Mouse (Mus musculus): Measurements from ENCODE around the gene Gm17662. TPM values are rescaled to one million over a fixed set of nuclear protein-coding genes. Genes with fewer than 3 reads are reported as not detected.

The Gm17662 gene
- polyA plus RNA-seq, 1 experiment from 2014 or later = not detected

GRCm38 (mm10) chr4:104842204-104842603 is 14.9 kb upstream of the Gm17662 start:
- TF ChIP-seq CTCF (IDR thresholded peaks at IDR 0.05; ENCODE audit: low read depth) = no peak
- no peak for ATAC-seq
- Histone ChIP-seq H3K9me3 (ENCODE audit: control insufficient read depth) (no peaks in the 10 kb centered on the region), H3K9ac (ENCODE audit: low read depth, low read length) (no peak overlapping the region), H3K36me3 (ENCODE audit: control insufficient read depth, insufficient read depth) (no peaks in the 10 kb centered on the region), H3K4me2 (replicated peaks; ENCODE audit: low read depth) (no peak overlapping the region), H3K4me1 (replicated peaks; ENCODE audit: control insufficient read depth, insufficient read depth, low read length) (no peaks in the 10 kb centered on the region), H3K27ac (ENCODE audit: low read depth, low read length) (no peak overlapping the region), H3K27me3 (replicated peaks; ENCODE audit: control insufficient read depth, insufficient read depth, low read length) (no peaks in the 10 kb centered on the region), H3K4me3 (ENCODE audit: low read depth, low read length) (no peak overlapping the region)
- WGBS = 75% methylated on average over 5 of the region's 5 CpGs

- H3K27ac ChIP-seq (ENCODE audit: low read depth, low read length) = no peak overlapping the region
- H3K4me3 ChIP-seq (ENCODE audit: low read depth, low read length) = no peak overlapping the region
- H3K4me2 ChIP-seq (replicated peaks; ENCODE audit: low read depth) = no peak overlapping the region
- no peaks in the 10 kb centered on the region for H3K36me3 ChIP-seq (ENCODE audit: control insufficient read depth, insufficient read depth)
- no peak for TF ChIP-seq CTCF (IDR thresholded peaks at IDR 0.05; ENCODE audit: low read depth)
- no peaks in the 10 kb centered on the region for H3K27me3 ChIP-seq (replicated peaks; ENCODE audit: control insufficient read depth, insufficient read depth, low read length)
- no peaks in the 10 kb centered on the region for H3K9me3 ChIP-seq (ENCODE audit: control insufficient read depth)
- H3K4me1 ChIP-seq (replicated peaks; ENCODE audit: control insufficient read depth, insufficient read depth, low read length) = no peaks in the 10 kb centered on the region
- ATAC-seq = no peak
- H3K9ac ChIP-seq (ENCODE audit: low read depth, low read length) = no peak overlapping the region
- 71% methylated on average over 4 of the region's 4 CpGs for WGBS
Observed at GRCm38 (mm10) chr4:104843546-104843945, 13.6 kb upstream of the Gm17662 start.

GRCm38 (mm10) chr4:104855216-104855615 is 1.9 kb upstream of the Gm17662 start:
- no peak for TF ChIP-seq CTCF (IDR thresholded peaks at IDR 0.05; ENCODE audit: low read depth)
- H3K4me3 ChIP-seq (ENCODE audit: low read depth, low read length) = no peak overlapping the region
- no peak for ATAC-seq
- no peaks in the 10 kb centered on the region for H3K4me1 ChIP-seq (replicated peaks; ENCODE audit: control insufficient read depth, insufficient read depth, low read length)
- H3K9me3 ChIP-seq (ENCODE audit: control insufficient read depth) = no peaks in the 10 kb centered on the region
- H3K36me3 ChIP-seq (ENCODE audit: control insufficient read depth, insufficient read depth) = no peaks in the 10 kb centered on the region
- no peaks in the 10 kb centered on the region for H3K27me3 ChIP-seq (replicated peaks; ENCODE audit: control insufficient read depth, insufficient read depth, low read length)
- H3K4me2 ChIP-seq (replicated peaks; ENCODE audit: low read depth) = no peak overlapping the region
- WGBS = 84% methylated on average over 2 of the region's 2 CpGs
- no peak overlapping the region for H3K9ac ChIP-seq (ENCODE audit: low read depth, low read length)
- H3K27ac ChIP-seq (ENCODE audit: low read depth, low read length) = no peak overlapping the region

- Histone ChIP-seq H3K27me3 (replicated peaks; ENCODE audit: control insufficient read depth, insufficient read depth, low read length) (no peaks in the 10 kb centered on the region), H3K27ac (ENCODE audit: low read depth, low read length) (no peak overlapping the region), H3K4me2 (replicated peaks; ENCODE audit: low read depth) (no peak overlapping the region), H3K4me3 (ENCODE audit: low read depth, low read length) (no peak overlapping the region), H3K9ac (ENCODE audit: low read depth, low read length) (no peak overlapping the region), H3K4me1 (replicated peaks; ENCODE audit: control insufficient read depth, insufficient read depth, low read length) (no peaks in the 10 kb centered on the region), H3K9me3 (ENCODE audit: control insufficient read depth) (no peaks in the 10 kb centered on the region), H3K36me3 (ENCODE audit: control insufficient read depth, insufficient read depth) (no peaks in the 10 kb centered on the region)
- TF ChIP-seq CTCF (IDR thresholded peaks at IDR 0.05; ENCODE audit: low read depth) = no peak
- WGBS = 33% methylated on average over 4 of the region's 4 CpGs
- no peak for ATAC-seq
Observed at GRCm38 (mm10) chr4:104857823-104858222, 694 bp downstream of the Gm17662 start.

- H3K4me3 ChIP-seq (ENCODE audit: low read depth, low read length) = no peak overlapping the region
- TF ChIP-seq CTCF (IDR thresholded peaks at IDR 0.05; ENCODE audit: low read depth) = no peak
- H3K9ac ChIP-seq (ENCODE audit: low read depth, low read length) = no peak overlapping the region
- no peaks in the 10 kb centered on the region for H3K27me3 ChIP-seq (replicated peaks; ENCODE audit: control insufficient read depth, insufficient read depth, low read length)
- no peak overlapping the region for H3K4me2 ChIP-seq (replicated peaks; ENCODE audit: low read depth)
- WGBS = 72% methylated on average over 8 of the region's 8 CpGs
- ATAC-seq = no peak
- H3K36me3 ChIP-seq (ENCODE audit: control insufficient read depth, insufficient read depth) = no peaks in the 10 kb centered on the region
- no peaks in the 10 kb centered on the region for H3K9me3 ChIP-seq (ENCODE audit: control insufficient read depth)
- 0 out of 2 replicates have a peak, but pooled peaks cover 3% of the 10 kb centered on the region for H3K4me1 ChIP-seq (replicated peaks; ENCODE audit: control insufficient read depth, insufficient read depth, low read length)
- H3K27ac ChIP-seq (ENCODE audit: low read depth, low read length) = no peak overlapping the region
Observed at GRCm38 (mm10) chr4:104861241-104861640, 4.1 kb downstream of the Gm17662 start.

GRCm38 (mm10) chr4:104864397-104864796 is 7.3 kb downstream of the Gm17662 start:
- no peak for TF ChIP-seq CTCF (IDR thresholded peaks at IDR 0.05; ENCODE audit: low read depth)
- no peak overlapping the region for H3K9ac ChIP-seq (ENCODE audit: low read depth, low read length)
- no peaks in the 10 kb centered on the region for H3K27me3 ChIP-seq (replicated peaks; ENCODE audit: control insufficient read depth, insufficient read depth, low read length)
- 81% methylated on average over 1 of the region's 1 CpGs for WGBS
- H3K4me1 ChIP-seq (replicated peaks; ENCODE audit: control insufficient read depth, insufficient read depth, low read length) = 0 out of 2 replicates have a peak, but pooled peaks cover 3% of the 10 kb centered on the region
- no peak for ATAC-seq
- H3K27ac ChIP-seq (ENCODE audit: low read depth, low read length) = no peak overlapping the region
- no peak overlapping the region for H3K4me3 ChIP-seq (ENCODE audit: low read depth, low read length)
- H3K4me2 ChIP-seq (replicated peaks; ENCODE audit: low read depth) = no peak overlapping the region
- H3K36me3 ChIP-seq (ENCODE audit: control insufficient read depth, insufficient read depth) = no peaks in the 10 kb centered on the region
- no peaks in the 10 kb centered on the region for H3K9me3 ChIP-seq (ENCODE audit: control insufficient read depth)

GRCm38 (mm10) chr4:104869581-104869980 is 12.5 kb downstream of the Gm17662 start:
- Histone ChIP-seq H3K9ac (ENCODE audit: low read depth, low read length) (no peak overlapping the region), H3K4me1 (replicated peaks; ENCODE audit: control insufficient read depth, insufficient read depth, low read length) (no peaks in the 10 kb centered on the region), H3K27ac (ENCODE audit: low read depth, low read length) (no peak overlapping the region), H3K36me3 (ENCODE audit: control insufficient read depth, insufficient read depth) (no peaks in the 10 kb centered on the region), H3K9me3 (ENCODE audit: control insufficient read depth) (no peaks in the 10 kb centered on the region), H3K27me3 (replicated peaks; ENCODE audit: control insufficient read depth, insufficient read depth, low read length) (no peaks in the 10 kb centered on the region), H3K4me2 (replicated peaks; ENCODE audit: low read depth) (no peak overlapping the region), H3K4me3 (ENCODE audit: low read depth, low read length) (no peak overlapping the region)
- no peak for TF ChIP-seq CTCF (IDR thresholded peaks at IDR 0.05; ENCODE audit: low read depth)
- no peak for ATAC-seq

Measured in intestine, postnatal 0 days (tissue).